Mouse (Mus musculus): Measurements from ENCODE around the gene Vmn2r96. TPM values are rescaled to one million over a fixed set of nuclear protein-coding genes. Genes with fewer than 3 reads are reported as not detected.
A peak's percentile ranks its signal among the peaks of the same experiment; 100 is the strongest.
"Not testable (repeated sequence)": the region's sequence is repeated elsewhere in the genome, so short reads cannot be mapped to it uniquely, and the experiment has no call there.

The Vmn2r96 gene
- not detected in 2 replicates for total RNA-seq (2014; fragmentation: Nextera tagmentation)
- not detected in 2 replicates for total RNA-seq (2017)

DNA sequence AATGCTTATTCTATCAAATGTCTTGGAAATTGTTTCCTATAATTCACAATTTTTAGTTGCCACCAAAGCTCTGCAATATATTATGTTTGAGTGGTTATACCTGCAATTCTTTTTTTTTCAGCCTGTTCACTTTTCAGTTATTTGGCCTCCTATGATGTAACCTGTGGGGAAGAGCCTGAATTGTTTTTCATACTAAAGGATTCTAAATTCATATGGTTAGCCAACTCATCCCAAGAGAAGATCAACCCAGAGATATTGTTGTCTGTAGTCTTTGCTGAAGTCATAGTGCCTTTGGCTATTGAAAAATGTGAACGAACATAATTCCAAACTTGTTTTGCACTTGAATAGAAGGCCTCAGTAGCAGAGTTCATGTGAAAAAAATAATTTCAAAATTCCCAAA, at the start of gene Vmn2r96:
Gene Vmn2r96, plus strand, starts transcription at position 301 of the 400 bp plus-strand sequence.
- not testable (repeated sequence) for ATAC-seq (replicated peaks; ENCODE audit: poor library complexity, severe bottlenecking)

DNA sequence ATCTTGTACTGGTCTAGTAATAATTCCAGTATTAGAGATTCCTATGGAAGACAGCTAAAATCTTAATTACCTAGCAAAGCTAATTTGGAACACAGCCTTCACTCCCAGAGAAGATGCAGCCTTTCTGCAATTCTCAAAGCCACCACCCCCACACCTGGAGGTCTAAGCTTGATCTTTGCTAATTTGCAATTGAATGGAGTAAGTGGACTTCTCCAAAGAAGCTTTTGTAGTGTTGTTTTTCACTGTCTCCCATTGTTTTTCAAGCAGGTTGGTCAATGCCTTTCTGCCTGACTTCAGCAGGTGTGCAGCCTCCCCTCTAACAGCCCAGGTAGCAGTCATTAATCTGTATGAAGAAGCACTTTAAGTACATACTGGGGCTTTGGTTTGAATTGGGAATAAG, 49.6 kb upstream of the Vmn2r96 start:
- ATAC-seq (replicated peaks; ENCODE audit: poor library complexity, severe bottlenecking) = no peak

DNA sequence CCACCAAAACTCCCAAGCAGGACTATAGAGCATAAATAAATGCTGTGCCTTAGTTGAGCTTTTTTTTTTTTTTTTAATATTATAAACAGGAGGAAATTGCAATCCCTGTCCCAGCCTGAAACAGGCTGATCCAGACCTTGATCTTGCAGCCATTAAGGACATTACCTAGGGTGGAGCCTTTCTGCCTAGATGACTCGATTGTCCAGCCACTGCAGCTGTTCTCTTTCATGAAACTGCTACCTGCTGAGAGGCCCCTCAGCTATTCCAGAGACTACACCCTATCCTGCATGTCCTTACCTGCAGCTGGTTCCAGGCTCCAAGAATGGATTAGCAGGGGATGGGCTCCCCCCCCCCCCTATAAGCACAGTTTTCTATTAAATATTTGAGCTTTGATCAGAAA, 49.0 kb upstream of the Vmn2r96 start:
- no peak for ATAC-seq (replicated peaks; ENCODE audit: poor library complexity, severe bottlenecking)

DNA sequence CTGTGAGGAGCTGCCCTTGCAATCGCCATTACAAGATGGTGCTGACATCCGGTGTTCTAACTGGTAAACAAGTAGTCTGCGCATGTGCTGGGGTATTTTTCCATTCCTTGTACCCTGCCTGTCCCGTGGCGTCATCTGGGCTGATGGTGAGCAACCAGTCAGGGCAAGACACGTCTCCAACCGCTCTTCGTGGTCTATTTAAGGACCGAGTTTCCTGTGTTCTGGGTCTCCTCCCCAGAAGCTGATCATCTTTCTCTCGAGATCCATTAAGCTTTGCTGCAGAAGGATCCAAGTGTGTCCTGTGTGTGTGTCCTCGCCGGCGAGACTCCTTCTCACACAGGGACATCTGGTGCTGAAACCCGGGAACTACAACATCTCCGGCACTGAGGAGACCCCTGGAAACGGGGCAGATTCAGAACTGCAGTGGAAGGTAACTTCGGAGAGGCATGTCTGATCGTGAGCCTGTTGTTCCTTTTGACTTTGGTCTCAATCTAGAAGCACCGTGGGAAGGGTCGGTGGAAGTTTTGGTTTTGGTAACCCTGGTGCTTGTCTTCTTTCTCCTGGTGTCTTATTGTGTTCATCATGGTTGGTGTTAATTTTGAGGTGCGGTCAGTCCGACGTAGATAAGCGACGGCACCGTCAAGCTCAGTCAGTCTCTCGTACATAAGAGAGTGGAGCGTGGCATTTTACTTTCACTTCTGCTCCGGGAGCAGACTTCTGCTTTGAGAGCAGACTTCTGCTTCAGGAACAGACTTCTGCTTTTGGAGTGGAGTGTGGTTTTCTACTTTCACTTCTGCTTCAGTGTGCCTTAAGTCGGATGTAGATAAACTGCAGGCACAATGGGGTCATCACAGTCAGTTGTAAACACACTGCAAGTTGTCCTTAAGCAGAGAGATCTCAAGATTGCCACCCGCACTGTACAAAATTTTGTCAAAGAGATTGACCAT, 14.5 kb upstream of the Vmn2r96 start:
- ATAC-seq (replicated peaks; ENCODE audit: poor library complexity, severe bottlenecking) = peak; percentile 95

DNA sequence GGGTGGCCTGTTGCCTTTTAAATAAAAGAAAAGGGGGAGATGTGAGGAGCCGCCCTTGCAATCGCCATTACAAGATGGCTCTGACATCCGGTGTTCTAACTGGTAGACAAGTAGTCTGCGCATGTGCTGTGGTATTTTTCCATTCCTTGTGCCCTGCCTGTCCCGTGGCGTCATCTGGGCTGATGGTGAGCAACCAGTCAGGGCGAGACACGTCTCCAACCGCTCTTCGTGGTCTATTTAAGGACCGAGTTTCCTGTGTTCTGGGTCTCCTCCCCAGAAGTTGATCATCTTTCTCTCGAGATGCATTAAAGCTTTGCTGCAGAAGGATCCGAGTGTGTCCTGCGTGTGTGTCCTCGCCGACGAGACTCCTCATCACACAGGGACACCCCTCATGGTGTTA, 6.8 kb upstream of the Vmn2r96 start:
- ATAC-seq (replicated peaks; ENCODE audit: poor library complexity, severe bottlenecking) = not testable (repeated sequence)

DNA sequence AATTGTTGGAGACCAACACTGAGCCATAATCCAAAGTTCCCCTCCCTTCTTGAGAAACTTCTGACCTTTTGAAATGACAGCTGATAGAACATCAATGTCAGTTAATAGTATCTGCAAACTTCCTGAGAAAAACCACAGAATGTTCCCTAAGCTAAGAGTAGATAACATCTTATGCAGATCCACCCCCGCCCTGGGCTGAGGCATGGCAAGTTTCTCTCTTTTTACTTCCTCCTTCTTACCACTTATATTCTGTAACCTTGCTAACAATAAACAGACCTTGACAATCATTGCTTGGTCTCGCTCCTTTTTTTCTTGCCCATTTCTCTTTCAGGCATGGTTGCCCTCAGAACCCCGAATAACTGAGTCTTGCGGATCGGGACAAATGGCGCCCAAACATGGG, 42.2 kb downstream of the Vmn2r96 start:
- ATAC-seq (replicated peaks; ENCODE audit: poor library complexity, severe bottlenecking) = not testable (repeated sequence)

DNA sequence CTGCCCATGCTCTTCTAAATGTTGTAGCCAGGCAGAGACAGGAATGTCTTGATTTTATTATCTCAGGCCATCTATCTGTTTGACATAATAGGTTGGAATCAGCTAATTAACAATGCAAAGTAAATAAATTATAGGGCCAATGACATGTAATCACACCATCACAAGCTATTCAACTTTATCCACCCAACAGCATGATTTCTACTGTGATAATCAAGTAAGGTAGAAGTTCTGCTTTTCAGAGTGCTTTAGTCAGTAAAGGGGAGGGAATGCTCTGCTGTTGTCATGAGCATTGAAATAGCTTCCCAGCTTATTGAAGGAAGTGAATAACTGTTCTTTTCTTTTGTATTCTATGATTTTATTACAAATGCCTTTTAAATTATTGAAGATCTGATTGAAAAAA, 53.6 kb downstream of the Vmn2r96 start:
- no peak for ATAC-seq (replicated peaks; ENCODE audit: poor library complexity, severe bottlenecking)

Other genes with a start within 250 kb of the Vmn2r96 start
- gene Vmn2r95, start 149.1 kb upstream of the Vmn2r96 start, total RNA-seq (2014; fragmentation: Nextera tagmentation) = not detected in 2 replicates
- not detected in 2 replicates for gene Vmn2r95, start 149.1 kb upstream of the Vmn2r96 start, total RNA-seq (2017)